Mouse (Mus musculus): ENCODE measurements at regions not wholly inside any gene's neighbourhood (a gene's known extent, or its start where the extent isn't known, plus 50 kb on each side); places are given as distances from the start of the nearest gene placed in this dataset.

DNA sequence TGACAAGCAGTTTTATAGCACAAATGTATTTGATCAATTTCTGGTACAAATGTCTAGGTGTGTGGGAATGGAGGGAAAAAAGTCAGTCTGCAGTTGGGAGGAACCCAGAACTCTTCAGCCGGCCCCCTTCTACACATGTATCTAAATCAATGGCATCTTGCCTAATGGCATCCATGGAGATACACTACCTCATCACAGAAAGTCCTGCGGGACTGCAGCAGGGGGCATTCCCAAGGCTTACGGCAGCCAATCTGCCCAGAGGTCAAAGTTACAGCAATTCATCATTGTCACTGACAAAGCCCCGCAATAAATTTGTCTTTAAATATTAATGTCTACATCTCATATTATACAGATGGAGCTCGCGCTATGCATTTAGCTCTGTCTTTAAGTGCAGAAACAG lies 135.7 kb upstream of the Arhgap5 start:
- DNase-seq = no peak

DNA sequence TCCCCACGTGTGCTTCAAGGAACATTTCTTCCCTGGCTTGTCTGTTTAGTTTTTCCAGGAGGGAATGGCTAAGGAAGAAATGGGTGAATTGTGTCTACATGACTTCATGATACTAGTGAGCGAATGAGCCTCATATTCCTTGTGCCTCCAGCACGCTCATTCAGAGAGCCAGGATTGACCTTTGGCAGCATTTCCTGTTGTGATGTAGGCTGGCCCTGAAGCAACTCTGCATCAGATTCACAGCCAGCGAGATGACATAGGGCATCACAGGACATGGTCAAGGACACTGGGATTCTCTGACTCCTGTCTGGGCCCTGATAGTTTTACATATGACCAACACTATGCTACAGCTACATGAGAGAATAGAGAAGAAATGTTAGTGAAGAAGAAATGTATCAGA lies 135.3 kb upstream of the Arhgap5 start:
- DNase-seq = no peak

- DNase-seq = no peak
These were observed 133.5 kb upstream of the Arhgap5 start for GRCm38 (mm10) chr12:52370153-52370710.

DNA sequence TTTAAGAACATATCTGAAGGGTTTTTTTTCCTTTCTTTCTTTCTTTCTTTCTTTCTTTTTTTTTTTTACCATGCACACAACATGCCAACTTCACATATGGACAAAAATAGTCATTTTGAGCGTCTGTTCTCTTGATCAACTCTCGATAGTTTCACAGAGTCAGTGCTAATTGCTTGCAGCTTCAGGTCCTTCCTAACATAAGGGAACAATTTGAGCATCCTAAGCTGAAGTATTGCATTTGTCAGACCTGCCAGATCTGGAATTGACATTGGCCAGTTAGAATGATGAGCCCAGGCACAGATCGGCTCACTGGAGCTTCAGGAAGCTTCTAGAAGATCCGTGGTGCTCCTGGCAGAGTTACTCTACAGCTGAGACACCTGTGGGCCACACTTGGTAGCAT lies 128.7 kb upstream of the Arhgap5 start:
- DNase-seq = no peak

GRCm38 (mm10) chr12:52376692-52377462 lies 126.9 kb upstream of the Arhgap5 start:
- no peak for DNase-seq

DNA sequence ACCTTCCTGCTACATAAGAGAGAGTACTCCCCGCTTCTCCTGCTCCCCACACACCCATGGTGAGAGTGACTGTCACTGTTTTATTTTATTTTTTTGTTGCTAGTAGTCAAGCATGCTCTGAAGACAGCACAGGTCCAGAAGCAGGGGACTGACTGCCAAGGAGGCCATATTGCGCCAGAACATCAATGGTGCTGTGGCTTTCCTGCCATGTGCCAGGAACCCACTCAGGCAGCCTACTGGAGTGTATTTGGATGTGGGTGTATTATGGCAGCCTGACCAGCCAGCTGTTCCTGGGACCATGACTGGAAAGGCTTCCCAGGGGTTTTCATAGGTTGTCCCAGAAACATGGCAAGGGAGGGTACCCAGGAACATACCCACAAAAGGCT lies 126.3 kb upstream of the Arhgap5 start:
- DNase-seq = no peak

DNA sequence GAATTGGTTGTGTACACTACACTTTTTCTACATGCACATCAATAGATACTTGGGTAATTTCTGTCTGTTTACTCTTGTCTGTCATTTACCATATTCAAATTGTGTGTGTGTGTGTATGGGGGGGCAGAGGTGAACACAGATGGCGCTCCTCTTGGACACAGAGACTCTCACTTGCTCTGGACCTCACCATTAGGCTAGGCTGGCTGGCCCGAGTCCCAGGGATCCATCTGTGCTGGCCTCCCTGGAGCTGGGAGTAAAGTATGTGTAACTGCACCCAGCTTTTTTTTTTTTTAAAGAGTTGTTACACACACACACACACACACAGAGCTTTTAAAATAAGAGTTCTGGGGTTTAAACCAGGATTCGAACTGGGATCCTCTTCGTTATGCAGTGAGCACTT lies 124.5 kb upstream of the Arhgap5 start:
- no peak for DNase-seq

GRCm38 (mm10) chr12:52379960-52380359 lies 123.8 kb upstream of the Arhgap5 start:
- no peak for DNase-seq

DNA sequence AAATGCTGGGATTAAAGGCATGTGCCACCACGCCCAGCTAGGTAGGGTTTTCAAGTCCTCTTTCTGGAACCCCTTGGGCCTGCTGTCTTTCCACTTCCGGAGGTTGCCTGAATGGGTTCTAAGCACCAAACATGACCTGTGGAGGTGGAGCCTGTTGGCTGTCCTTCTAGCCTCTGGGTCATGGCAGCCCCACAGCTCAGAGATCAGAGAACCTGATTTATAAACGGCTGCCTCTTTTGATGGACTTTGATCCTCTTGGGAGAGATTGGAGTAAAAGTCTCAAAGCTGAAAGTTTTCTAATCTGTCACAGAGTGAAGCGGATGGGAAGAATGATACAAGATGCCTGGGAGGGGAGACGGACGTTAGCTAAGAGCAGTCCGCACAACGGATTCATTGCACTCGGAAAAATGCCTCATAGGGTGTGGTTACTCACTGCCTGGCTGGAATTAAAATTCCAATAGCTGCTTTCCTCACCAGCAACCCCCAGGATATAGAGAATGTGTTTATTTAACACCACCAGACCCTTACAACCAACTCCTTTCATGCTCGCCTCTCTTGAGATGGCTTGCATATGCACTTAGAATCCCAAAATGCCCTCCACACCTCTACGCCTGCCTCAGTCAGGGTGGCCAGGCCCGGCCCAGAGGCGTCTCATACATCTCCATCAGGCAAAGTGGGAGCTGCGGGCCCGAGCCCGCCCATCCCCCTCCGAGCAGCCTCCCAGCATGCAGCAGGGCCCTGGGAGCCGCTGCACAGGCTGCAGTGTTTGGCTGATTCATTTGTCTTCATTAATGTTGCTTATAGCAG lies 122.4 kb upstream of the Arhgap5 start:
- no peak for DNase-seq

DNA sequence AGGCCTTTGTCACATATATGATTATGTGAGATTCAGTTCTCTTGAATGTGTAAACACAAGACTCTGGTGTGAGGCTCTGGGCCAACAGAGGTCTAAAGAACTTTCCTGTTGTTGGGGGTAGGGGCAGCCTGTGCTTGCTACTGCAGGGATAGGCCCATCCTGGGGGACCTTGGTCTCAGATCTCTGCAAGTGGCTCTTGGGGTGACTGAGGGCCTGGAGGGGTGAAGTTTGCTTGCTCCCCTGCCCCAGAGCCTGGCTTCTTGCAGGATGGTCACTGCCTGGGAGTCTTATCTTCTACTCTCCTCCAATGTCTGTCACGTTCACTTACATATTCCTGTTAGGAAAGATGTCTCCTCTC lies 121.8 kb upstream of the Arhgap5 start:
- no peak for DNase-seq

GRCm38 (mm10) chr12:52382832-52383580 lies 120.8 kb upstream of the Arhgap5 start:
- no peak for DNase-seq

- DNase-seq = no peak
These were observed 114.2 kb upstream of the Arhgap5 start for GRCm38 (mm10) chr12:52389552-52389951.

DNA sequence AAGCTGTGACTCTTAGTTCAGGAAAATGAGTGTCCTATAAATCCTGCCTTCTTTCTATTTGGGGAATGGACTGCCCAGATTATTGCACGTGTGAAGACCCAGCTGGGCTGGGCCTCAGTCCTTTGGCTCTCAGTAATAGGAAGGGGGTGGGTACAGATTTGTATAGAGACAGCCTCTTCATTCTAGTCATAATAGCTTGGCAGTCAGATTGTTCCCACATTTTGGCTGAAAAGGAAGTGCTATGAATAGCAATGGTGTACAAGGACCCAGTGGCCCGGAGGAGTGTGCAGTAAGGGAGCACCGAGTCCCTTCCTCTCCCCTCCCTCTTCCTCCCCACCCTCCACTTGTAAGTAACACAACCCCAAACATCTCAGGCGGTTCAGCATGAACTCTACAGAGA lies 113.5 kb upstream of the Arhgap5 start:
- DNase-seq = no peak

GRCm38 (mm10) chr12:52392636-52393035 lies 111.1 kb upstream of the Arhgap5 start:
- no peak for DNase-seq

DNA sequence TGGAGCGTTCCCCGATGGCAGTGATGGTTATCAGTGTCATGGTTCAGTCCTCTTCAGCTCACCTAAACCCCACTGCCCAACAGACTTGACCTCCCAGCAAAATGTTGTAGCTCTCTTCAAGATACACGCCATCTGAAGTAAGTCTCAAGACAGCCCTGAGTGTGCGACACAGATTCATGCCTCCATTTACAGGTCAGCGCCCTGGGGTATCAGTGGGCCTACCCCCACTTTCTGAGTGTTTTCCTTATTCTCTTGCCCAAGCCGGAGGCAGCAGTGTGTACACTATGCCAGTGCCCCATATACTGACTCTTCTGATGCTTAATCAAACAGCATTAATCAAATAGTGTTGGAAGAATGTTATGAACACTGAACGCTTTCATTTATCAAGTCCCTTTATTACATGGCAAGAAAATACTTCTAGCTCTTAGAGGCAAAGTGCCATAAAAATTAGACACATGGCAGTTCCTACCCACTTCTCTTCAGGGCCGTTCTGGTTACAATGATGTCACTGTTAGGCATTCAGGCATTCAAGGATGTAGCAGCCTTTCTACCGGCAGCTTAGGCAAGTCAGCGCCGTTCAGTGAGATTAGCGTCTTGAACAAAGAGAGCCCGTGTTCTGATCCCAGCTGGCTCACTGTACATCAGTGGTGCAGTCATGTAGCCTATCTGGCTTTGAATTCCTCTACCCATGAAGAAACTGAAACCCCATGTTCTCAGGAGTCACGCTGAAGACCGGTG lies 109.6 kb upstream of the Arhgap5 start:
- no peak for DNase-seq

- no peak for DNase-seq
These were observed 109.1 kb upstream of the Arhgap5 start for GRCm38 (mm10) chr12:52394719-52395062.

DNA sequence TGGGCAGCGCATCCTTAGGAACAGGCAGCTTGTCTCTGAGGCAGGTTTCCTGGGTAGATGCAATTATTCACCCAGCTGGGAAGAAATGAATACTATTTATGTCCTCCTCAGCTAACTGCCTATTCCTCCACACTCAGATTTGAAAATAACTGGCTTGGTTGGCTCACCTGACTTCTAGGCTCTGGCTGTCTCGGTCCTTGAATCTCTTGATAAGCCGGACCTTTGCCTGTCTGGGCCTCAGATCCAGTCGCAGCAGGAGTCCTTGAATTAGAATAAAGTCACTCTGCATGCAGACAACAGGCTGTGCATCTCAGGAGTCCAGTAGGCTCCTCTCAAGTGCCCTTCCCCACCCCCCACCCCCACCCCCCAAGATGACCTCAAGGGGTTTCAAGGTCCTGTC lies 108.7 kb upstream of the Arhgap5 start:
- no peak for DNase-seq

- peak; percentile 72 for DNase-seq
These were observed 107.5 kb upstream of the Arhgap5 start for GRCm38 (mm10) chr12:52396178-52396841.

DNA sequence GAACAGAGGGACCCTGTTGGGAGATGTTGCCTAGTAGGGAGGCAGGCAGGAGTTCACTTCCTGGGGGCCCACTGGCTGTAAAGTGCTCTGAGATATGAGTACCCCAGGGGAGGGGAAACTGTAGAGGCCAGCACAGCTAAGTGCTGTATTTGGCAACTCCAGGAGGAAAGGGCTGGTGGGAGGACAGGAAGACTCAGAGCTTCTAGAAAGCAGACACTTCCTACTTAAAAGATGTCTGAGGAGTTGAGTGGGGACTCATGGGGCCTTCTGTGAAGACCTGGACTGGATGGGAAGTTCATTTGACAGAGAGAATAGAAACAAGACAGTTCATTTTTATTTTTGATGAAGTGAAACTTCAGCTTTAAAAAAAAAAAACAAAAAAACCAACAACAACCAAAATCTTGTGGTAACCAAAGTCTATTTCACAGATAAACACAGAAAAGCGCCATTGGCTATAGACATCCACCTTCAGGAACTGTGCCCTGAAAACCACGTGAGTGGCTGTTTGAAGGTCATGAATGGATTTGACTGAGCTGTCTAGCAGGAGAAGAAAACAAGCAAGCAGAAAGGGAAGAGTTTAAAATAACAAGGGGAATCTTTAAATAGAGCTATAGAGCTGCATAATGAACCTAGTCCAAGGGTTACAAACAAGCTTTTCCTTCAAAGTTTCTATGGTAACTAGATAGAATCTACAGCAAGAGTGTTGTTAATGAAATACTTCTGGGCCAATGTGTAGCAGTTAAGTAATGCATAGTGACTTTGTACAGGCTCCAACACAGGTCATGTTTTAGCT lies 105.9 kb upstream of the Arhgap5 start:
- DNase-seq = no peak

GRCm38 (mm10) chr12:52398511-52398975 lies 105.2 kb upstream of the Arhgap5 start:
- no peak for DNase-seq

DNA sequence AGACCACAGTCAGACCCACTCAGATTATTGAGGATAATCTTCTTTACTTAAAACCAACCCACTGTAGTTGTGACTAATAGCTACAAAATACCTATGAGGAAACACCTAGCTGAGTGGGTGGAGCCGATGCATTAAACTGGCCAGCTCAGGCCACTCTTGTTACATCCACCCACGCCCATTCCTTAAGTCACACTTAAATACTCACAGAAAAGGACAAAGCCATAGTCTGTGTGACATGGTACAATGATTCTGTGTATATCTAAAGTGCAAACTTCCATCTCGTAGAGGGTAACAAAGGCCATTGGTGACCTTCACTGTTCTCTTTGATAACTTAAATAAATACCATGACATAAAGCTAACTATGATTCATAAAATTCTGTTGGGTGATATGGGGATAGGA lies 103.7 kb upstream of the Arhgap5 start:
- no peak for DNase-seq
